Mouse (Mus musculus): Measurements from ENCODE around the gene Mrgprb3. TPM values are rescaled to one million over a fixed set of nuclear protein-coding genes. Genes with fewer than 3 reads are reported as not detected.

The Mrgprb3 gene
- not detected in 2 replicates for polyA plus RNA-seq (2015; fragmentation: Nextera tagmentation; extraction: Ambion mirVana)

DNA sequence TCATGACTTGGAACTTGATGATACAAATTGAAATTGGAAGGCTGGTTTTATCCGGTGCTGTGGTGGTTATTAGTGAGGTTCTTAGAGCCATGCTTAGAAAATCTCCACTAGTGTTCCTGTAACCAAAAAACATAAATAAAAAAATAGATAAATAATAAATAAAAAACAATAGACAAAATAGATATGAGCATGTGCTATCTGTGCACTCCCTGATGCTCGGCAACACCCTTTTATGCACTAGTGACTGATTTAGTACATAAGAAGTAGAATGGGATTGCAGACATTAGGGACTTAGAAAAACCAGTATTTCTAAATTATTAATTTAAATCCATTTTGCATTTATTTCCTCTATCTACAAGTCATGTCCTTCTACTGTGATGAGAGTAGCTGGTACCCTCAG is at the start of gene Mrgprb3:
Mrgprb3 (minus strand) TSS at position 101 of the 400 bp plus-strand sequence.
- no peak for ATAC-seq (replicated peaks; ENCODE audit: low FRiP score)

More for the DNA sequence above, at the start of gene Mrgprb3:
- no peak within 1 kb of the TSS for H3K4me3 ChIP-seq (replicated peaks)
- 0 out of 2 replicates have a peak, but pooled peaks cover 2% of the 10 kb centered on the region for H3K9me3 ChIP-seq (replicated peaks)
- 89% methylated on average over 2 of the region's 2 CpGs for WGBS
- H3K36me3 ChIP-seq = no peaks in the 10 kb centered on the region
- no peak within 1 kb of the TSS for H3K4me2 ChIP-seq
- no peaks in the 10 kb centered on the region for H3K4me1 ChIP-seq
- no peaks in the 10 kb centered on the region for H3K27me3 ChIP-seq
- H3K9ac ChIP-seq = no peak within 1 kb of the TSS
- H3K27ac ChIP-seq = no peak within 1 kb of the TSS

Other genes starting within 250 kb of the Mrgprb3 start
- gene Mrgprb1, start 187.5 kb downstream of the Mrgprb3 start, polyA plus RNA-seq (2015; fragmentation: Nextera tagmentation; extraction: Ambion mirVana) = not detected in 2 replicates
- not detected in 2 replicates for gene Mrgprx2, start 144.5 kb downstream of the Mrgprb3 start, polyA plus RNA-seq (2015; fragmentation: Nextera tagmentation; extraction: Ambion mirVana)
- gene Mrgprb2, start 85.7 kb downstream of the Mrgprb3 start, polyA plus RNA-seq (2015; fragmentation: Nextera tagmentation; extraction: Ambion mirVana) = not detected in 2 replicates
- gene Zdhhc13, start 145.2 kb upstream of the Mrgprb3 start, polyA plus RNA-seq (2015; fragmentation: Nextera tagmentation; extraction: Ambion mirVana) = 39.3 and 43.5 TPM in 2 replicates
- gene Csrp3, start 204.2 kb upstream of the Mrgprb3 start, polyA plus RNA-seq (2015; fragmentation: Nextera tagmentation; extraction: Ambion mirVana) = 4.9 and 11.3 TPM in 2 replicates
- 22.8 and 22.9 TPM in 2 replicates for gene E2f8, start 237.8 kb upstream of the Mrgprb3 start, polyA plus RNA-seq (2015; fragmentation: Nextera tagmentation; extraction: Ambion mirVana)